Mouse (Mus musculus) erythroblast, embryonic 14.5 days (primary cell): ENCODE results near the gene Nudt3. TPM values are rescaled to one million over a fixed set of nuclear protein-coding genes. Genes with fewer than 3 reads are reported as not detected.
"Not testable (repeated sequence)": the region's sequence is repeated elsewhere in the genome, so short reads cannot be mapped to it uniquely, and the experiment has no call there.

Source experiments
- H3K27me3 ChIP-seq: 2 replicates; pipeline ENCODE4 v1.6.1; 2012; ENCODE audit warnings: inconsistent platforms; ENCODE audit not compliant: control insufficient read depth
- H3K36me3 ChIP-seq: 2 replicates; pipeline ENCODE4 v1.6.1; 2012; ENCODE audit warnings: mild to moderate bottlenecking, inconsistent platforms; ENCODE audit not compliant: control insufficient read depth
- H3K4me1 ChIP-seq: 2 replicates; pipeline ENCODE4 v1.6.1; 2012; ENCODE audit warnings: inconsistent platforms; ENCODE audit not compliant: control insufficient read depth
- H3K4me3 ChIP-seq: replicated peaks from 2 replicates; pipeline ENCODE3; 2012; ENCODE audit warnings: moderate library complexity, mild to moderate bottlenecking, inconsistent platforms
- H3K9me3 ChIP-seq: 2 replicates; pipeline ENCODE4 v1.6.1; 2012; ENCODE audit warnings: low read length, inconsistent platforms, mixed read lengths; ENCODE audit not compliant: control insufficient read depth
- GATA1 ChIP-seq: IDR thresholded peaks from 2 replicates; pipeline ENCODE4 v1.6.1; 2012; ENCODE audit warnings: low read length, inconsistent platforms, mixed read lengths
- TAL1 ChIP-seq: IDR thresholded peaks from 3 replicates; pipeline ENCODE4 v1.6.1; 2012; ENCODE audit warnings: low read length, inconsistent platforms, mixed read lengths
- polyA plus RNA-seq: library from polyadenylated mRNA; stranded (reverse); fragments of >175 nt; gene quantifications from 2 replicates; pipeline ENCODE4 v1.2.3, GENCODE M21; 2012

The Nudt3 gene
- polyA plus RNA-seq, 1 experiment, result 6.4 TPM

GRCm38 (mm10) chr17:27652046-27652790 lies 28.9 kb upstream of the Nudt3 start:
- Histone ChIP-seq H3K4me1 (peaks cover 15% of the 10 kb centered on the region), H3K4me3 (no peak overlapping the region), H3K27me3 (peaks cover 61% of the 10 kb centered on the region), H3K36me3 (no peaks in the 10 kb centered on the region), H3K9me3 (peaks cover 7% of the 10 kb centered on the region; the same call in 1 of the 2 replicates)
- no peak for TF ChIP-seq TAL1
- TF ChIP-seq GATA1, result no peak

- peaks cover 15% of the 10 kb centered on the region for H3K4me1 ChIP-seq
- H3K27me3 ChIP-seq, result peaks cover 45% of the 10 kb centered on the region
- H3K4me3 ChIP-seq, result no peak overlapping the region
- H3K9me3 ChIP-seq, result peaks cover 7% of the 10 kb centered on the region; the same call in 1 of the 2 replicates
- H3K36me3 ChIP-seq, result no peaks in the 10 kb centered on the region
- no peak for TF ChIP-seq GATA1
- TF ChIP-seq TAL1, result no peak
Observed at GRCm38 (mm10) chr17:27650586-27650985, 27.3 kb upstream of the Nudt3 start.

- peaks cover 13% of the 10 kb centered on the region for H3K4me1 ChIP-seq
- TF ChIP-seq GATA1 (no peak), TAL1 (no peak)
- no peaks in the 10 kb centered on the region for H3K36me3 ChIP-seq
- no peak overlapping the region for H3K4me3 ChIP-seq
- peaks cover 41% of the 10 kb centered on the region for H3K27me3 ChIP-seq
- peaks cover 7% of the 10 kb centered on the region; the same call in 1 of the 2 replicates for H3K9me3 ChIP-seq
Observed at GRCm38 (mm10) chr17:27650160-27650559, 26.9 kb upstream of the Nudt3 start.

- peaks cover 18% of the 10 kb centered on the region for H3K27me3 ChIP-seq
- TF ChIP-seq TAL1 (no peak), GATA1 (no peak)
Observed at GRCm38 (mm10) chr17:27645807-27646206, 22.5 kb upstream of the Nudt3 start.

GRCm38 (mm10) chr17:27644572-27644971 lies 21.3 kb upstream of the Nudt3 start:
- peaks cover 5% of the 10 kb centered on the region; the same call in 1 of the 2 replicates for H3K9me3 ChIP-seq
- no peak for TF ChIP-seq GATA1
- TF ChIP-seq TAL1, result no peak
- no peaks in the 10 kb centered on the region for H3K36me3 ChIP-seq
- no peaks in the 10 kb centered on the region for H3K4me1 ChIP-seq
- peaks cover 13% of the 10 kb centered on the region for H3K27me3 ChIP-seq
- no peak overlapping the region for H3K4me3 ChIP-seq

More at GRCm38 (mm10) chr17:27645807-27646206, 22.5 kb upstream of the Nudt3 start:
- Histone ChIP-seq H3K36me3 (no peaks in the 10 kb centered on the region), H3K4me3 (no peak overlapping the region), H3K9me3 (peaks cover 5% of the 10 kb centered on the region; the same call in 1 of the 2 replicates), H3K4me1 (peaks cover 3% of the 10 kb centered on the region)

GRCm38 (mm10) chr17:27643756-27644155 lies 20.5 kb upstream of the Nudt3 start:
- Histone ChIP-seq H3K27me3 (peaks cover 10% of the 10 kb centered on the region), H3K4me1 (peaks cover 3% of the 10 kb centered on the region; the same call in 1 of the 2 replicates), H3K9me3 (peaks cover 5% of the 10 kb centered on the region; the same call in 1 of the 2 replicates), H3K4me3 (no peak overlapping the region), H3K36me3 (no peaks in the 10 kb centered on the region)
- TF ChIP-seq GATA1 (no peak), TAL1 (no peak)

GRCm38 (mm10) chr17:27643101-27643500 lies 19.8 kb upstream of the Nudt3 start:
- Histone ChIP-seq H3K9me3 (peaks cover 5% of the 10 kb centered on the region; the same call in 1 of the 2 replicates), H3K27me3 (peaks cover 10% of the 10 kb centered on the region), H3K36me3 (no peaks in the 10 kb centered on the region), H3K4me3 (no peak overlapping the region), H3K4me1 (peaks cover 3% of the 10 kb centered on the region; the same call in 1 of the 2 replicates)
- TF ChIP-seq TAL1 (no peak), GATA1 (no peak)

- Histone ChIP-seq H3K4me1 (peaks cover 3% of the 10 kb centered on the region; the same call in 1 of the 2 replicates), H3K9me3 (peaks cover 2% of the 10 kb centered on the region; the same call in 1 of the 2 replicates), H3K27me3 (peaks cover 10% of the 10 kb centered on the region), H3K36me3 (no peaks in the 10 kb centered on the region), H3K4me3 (no peak overlapping the region)
- TF ChIP-seq TAL1 (no peak), GATA1 (no peak)
Observed at GRCm38 (mm10) chr17:27642491-27643062, 19.3 kb upstream of the Nudt3 start.

GRCm38 (mm10) chr17:27639851-27640250 lies 16.6 kb upstream of the Nudt3 start:
- peaks cover 21% of the 10 kb centered on the region for H3K4me1 ChIP-seq
- not testable (repeated sequence) for H3K9me3 ChIP-seq, H3K4me3 ChIP-seq, H3K27me3 ChIP-seq, H3K36me3 ChIP-seq
